ENCODE assay signal across 9 mouse cellular contexts in the genomic region with DNA sequence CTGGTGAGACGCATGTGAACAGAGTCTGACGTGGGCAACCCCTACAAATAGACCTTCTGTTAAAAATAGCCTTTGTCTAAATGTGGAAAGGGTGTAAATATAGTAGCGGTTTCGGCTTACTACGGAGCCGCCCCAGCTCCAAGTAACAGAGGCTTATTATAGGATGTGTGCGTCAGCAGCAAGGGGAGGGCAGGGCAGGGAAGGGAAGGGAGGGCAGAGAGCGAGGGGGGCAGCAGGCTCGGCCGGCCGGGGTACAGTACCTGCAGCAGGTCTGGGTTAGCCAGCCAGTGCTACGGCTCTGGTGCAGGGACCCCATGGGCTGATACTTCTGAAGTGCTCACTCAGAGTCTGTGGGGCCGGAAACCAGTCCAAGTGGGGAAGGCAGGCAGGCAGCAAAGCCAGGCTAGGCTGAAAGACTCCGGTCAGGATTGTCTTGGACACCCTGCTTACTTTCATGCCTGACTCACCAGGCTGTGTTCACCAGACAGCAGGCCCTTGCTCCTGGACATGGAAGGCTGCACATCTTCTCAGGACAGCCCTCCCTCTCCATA.
DNase-seq lines count a peak whose midpoint lies in the region; ATAC-seq lines count a peak whose summit lies in the region.
"Had no signal": no experiment of that assay in that cellular context is flagged by ENCODE, and none has a peak within 500 bp of the region (broad histone marks: within the 10 kb centered on the region; RNA-seq: fewer than 3 reads in every experiment).

No protein-coding gene starts in this region.

- H3K9me3 ChIP-seq in embryonic facial prominence, embryonic 13.5 days, result no peaks in the 10 kb centered on the region
- H3K9me3 ChIP-seq in heart, embryonic 12.5 days (replicated peaks), result no peaks in the 10 kb centered on the region
- H3K9me3 ChIP-seq in kidney, embryonic 16.5 days (ENCODE audit: low read length), result no peaks in the 10 kb centered on the region
- no peaks in the 10 kb centered on the region for H3K9me3 ChIP-seq in midbrain, embryonic 12.5 days

- no peak for ATAC-seq in CD4-positive, CD25-positive, alpha-beta regulatory T cell, adult 4 months
- ATAC-seq in embryonic facial prominence, embryonic 13.5 days (ENCODE audit: insufficient number of reproducible peaks, insufficient read depth, low FRiP score, low TSS enrichment, low read depth), result peak; percentile 79
- ATAC-seq in heart, embryonic 12.5 days (ENCODE audit: insufficient number of reproducible peaks, low FRiP score), result peak; percentile 87
- peak; percentile 87 for ATAC-seq in kidney, embryonic 16.5 days (ENCODE audit: low FRiP score, low TSS enrichment)
- no peak for ATAC-seq in midbrain, embryonic 12.5 days (ENCODE audit: low FRiP score, low read depth)

- H3K27me3 ChIP-seq in embryonic facial prominence, embryonic 13.5 days, result no peaks in the 10 kb centered on the region
- H3K27me3 ChIP-seq in heart, embryonic 12.5 days (replicated peaks), result no peaks in the 10 kb centered on the region
- no peaks in the 10 kb centered on the region for H3K27me3 ChIP-seq in kidney, embryonic 16.5 days (ENCODE audit: insufficient read depth, low read length)
- no peaks in the 10 kb centered on the region for H3K27me3 ChIP-seq in midbrain, embryonic 12.5 days

- DNase-seq in CD4-positive, CD25-positive, alpha-beta regulatory T cell, adult 2 months (ENCODE audit: low read depth, low spot score), result peak; percentile 30
- DNase-seq in adrenal gland, adult 18-20 months (ENCODE audit: low spot score in 2 of 2), result peak; percentile 25 to 47
- no peak for DNase-seq in spleen, postnatal 10 days (ENCODE audit: low spot score in 2 of 2)

- H3K27ac ChIP-seq in embryonic facial prominence, embryonic 13.5 days, result peak overlapping the region; percentile 87
- peak overlapping the region; percentile 98 for H3K27ac ChIP-seq in heart, embryonic 12.5 days (ENCODE audit: poor library complexity, severe bottlenecking)
- 0 out of 2 replicates have a peak overlapping the region, but pooled peaks have one; percentile 20 for H3K27ac ChIP-seq in kidney, embryonic 16.5 days (ENCODE audit: low read length)
- no peak overlapping the region for H3K27ac ChIP-seq in midbrain, embryonic 12.5 days (replicated peaks)

- peak overlapping the region; percentile 38 for H3K4me3 ChIP-seq in embryonic facial prominence, embryonic 13.5 days
- H3K4me3 ChIP-seq in heart, embryonic 12.5 days, result peak overlapping the region; percentile 24
- H3K4me3 ChIP-seq in kidney, embryonic 16.5 days (ENCODE audit: low read length), result peak overlapping the region; percentile 40
- H3K4me3 ChIP-seq in midbrain, embryonic 12.5 days, result 0 out of 2 replicates have a peak overlapping the region, but pooled peaks have one; percentile 2
- H3K4me3 ChIP-seq: erythroblast, embryonic 14.5 days had no signal

- 8% methylated on average over 14 of the region's 14 CpGs for WGBS in embryonic facial prominence, embryonic 13.5 days
- WGBS in heart, embryonic 12.5 days, result 18% methylated on average over 14 of the region's 14 CpGs
- 17% methylated on average over 14 of the region's 14 CpGs for WGBS in kidney, embryonic 16.5 days
- WGBS in midbrain, embryonic 12.5 days, result 51% methylated on average over 14 of the region's 14 CpGs

- no peaks in the 10 kb centered on the region for H3K36me3 ChIP-seq in embryonic facial prominence, embryonic 13.5 days
- no peaks in the 10 kb centered on the region for H3K36me3 ChIP-seq in heart, embryonic 12.5 days
- H3K36me3 ChIP-seq in kidney, embryonic 16.5 days (ENCODE audit: insufficient read depth, low read length), result no peaks in the 10 kb centered on the region
- no peaks in the 10 kb centered on the region for H3K36me3 ChIP-seq in midbrain, embryonic 12.5 days

- peak overlapping the region; percentile 63 for H3K4me2 ChIP-seq in embryonic facial prominence, embryonic 13.5 days
- peak overlapping the region; percentile 69 for H3K4me2 ChIP-seq in heart, embryonic 12.5 days
- peak overlapping the region; percentile 58 for H3K4me2 ChIP-seq in kidney, embryonic 16.5 days (replicated peaks; ENCODE audit: low read depth, low read length)
- peak overlapping the region; percentile 30 for H3K4me2 ChIP-seq in midbrain, embryonic 12.5 days (replicated peaks)

- peak overlapping the region; percentile 57 for H3K9ac ChIP-seq in embryonic facial prominence, embryonic 13.5 days
- peak overlapping the region; percentile 69 for H3K9ac ChIP-seq in heart, embryonic 12.5 days
- peak overlapping the region; percentile 66 for H3K9ac ChIP-seq in kidney, embryonic 16.5 days (replicated peaks; ENCODE audit: low read length)
- no peak overlapping the region for H3K9ac ChIP-seq in midbrain, embryonic 12.5 days (replicated peaks)

- H3K4me1 ChIP-seq in embryonic facial prominence, embryonic 13.5 days, result peaks cover 45% of the 10 kb centered on the region
- H3K4me1 ChIP-seq in heart, embryonic 12.5 days (replicated peaks), result peaks cover 24% of the 10 kb centered on the region
- H3K4me1 ChIP-seq in kidney, embryonic 16.5 days (ENCODE audit: insufficient read depth, low read length), result peaks cover 8% of the 10 kb centered on the region; the same call in 1 of the 2 replicates
- peaks cover 10% of the 10 kb centered on the region for H3K4me1 ChIP-seq in midbrain, embryonic 12.5 days

Comparison
In these comparisons a context has a peak if more than half of its experiments do, and no peak if none do; other contexts are left out.
1. DNase-seq: peak in CD4-positive, CD25-positive, alpha-beta regulatory T cell, adult 2 months (single experiment) and adrenal gland, adult 18-20 months (2 of 2); none in spleen, postnatal 10 days (0 of 2).
2. ATAC-seq: peak in embryonic facial prominence, embryonic 13.5 days (single experiment), heart, embryonic 12.5 days (single experiment) and kidney, embryonic 16.5 days (single experiment); none in CD4-positive, CD25-positive, alpha-beta regulatory T cell, adult 4 months (single experiment) and midbrain, embryonic 12.5 days (single experiment).
3. Peak in every context shown above with its lines, with median percentiles within 50 percentile points of each other: H3K4me2 ChIP-seq and H3K4me3 ChIP-seq.